Mouse (Mus musculus) embryonic fibroblast, embryonic 13.5 days (primary cell): Measurements from ENCODE around the gene Map3k19.

Experiments
- CTCF ChIP-seq: IDR thresholded peaks from 2 replicates; pipeline ENCODE4 v1.5.1; 2011; ENCODE audit warnings: mild to moderate bottlenecking, control low read depth, low read length, moderate library complexity, borderline replicate concordance; ENCODE audit not compliant: insufficient read depth
- POLR2A ChIP-seq: IDR thresholded peaks from 2 replicates; pipeline ENCODE4 v1.6.1; 2011; ENCODE audit warnings: low read depth, mild to moderate bottlenecking, control low read depth, low read length, moderate library complexity

DNA sequence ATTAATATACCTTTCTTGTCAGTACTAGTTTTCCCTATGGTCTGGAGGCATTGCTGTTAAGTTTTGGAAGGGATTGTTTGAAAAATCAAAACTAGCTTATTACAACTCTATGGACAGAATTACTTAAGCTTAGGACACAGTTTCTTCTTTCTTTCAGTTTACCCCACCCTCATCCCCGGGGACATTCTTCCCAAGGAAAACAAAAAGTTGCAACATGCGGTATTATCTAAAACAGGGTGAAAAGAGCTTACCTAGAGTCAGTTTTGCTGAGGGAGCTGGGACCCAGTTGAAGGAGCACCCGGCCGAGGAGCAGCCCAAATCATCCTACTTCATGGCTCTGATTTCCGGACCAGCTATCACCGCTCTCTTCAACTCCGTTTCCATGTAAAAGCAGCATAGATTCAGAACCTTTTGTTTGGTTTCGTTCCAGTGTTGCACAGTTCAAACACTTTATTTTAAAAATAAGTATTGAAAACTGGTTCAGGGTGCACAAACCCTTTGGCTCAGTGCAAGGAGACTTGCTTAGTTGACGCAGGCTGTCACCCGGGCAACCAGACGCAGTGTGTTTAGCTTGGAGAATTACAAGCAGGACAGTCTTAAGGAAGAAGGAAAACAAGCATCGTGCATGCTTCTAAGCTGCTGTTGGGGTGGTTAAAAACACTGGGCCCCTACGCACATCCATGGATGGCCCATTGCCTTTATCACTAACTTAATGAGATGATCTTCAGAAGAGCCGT is at the start of gene Map3k19:
- TF ChIP-seq POLR2A (no peak), CTCF (no peak)
